Mouse (Mus musculus) C2C12 (cell line): ENCODE results near the gene Wdr81.

Source experiments
- CEBPB ChIP-seq: IDR thresholded peaks from one replicate; pipeline ENCODE4 v1.6.1; 2011; ENCODE audit warnings: low read depth, mild to moderate bottlenecking, control low read depth, moderate library complexity
- CTCF ChIP-seq: IDR thresholded peaks from one replicate; pipeline ENCODE4 v1.5.1; 2011; ENCODE audit not compliant: control insufficient read depth, insufficient read depth, insufficient read length
- MAX ChIP-seq: IDR thresholded peaks from one replicate; pipeline ENCODE4 v1.6.1; 2011; ENCODE audit warnings: mild to moderate bottlenecking, control low read depth
- MYOG ChIP-seq: IDR thresholded peaks from one replicate; pipeline ENCODE4 v1.6.1; 2011; ENCODE audit not compliant: control insufficient read depth, insufficient read length; ENCODE audit errors: extremely low read depth
- USF1 ChIP-seq: IDR thresholded peaks from one replicate; pipeline ENCODE4 v1.6.1; 2011; ENCODE audit warnings: low read depth, mild to moderate bottlenecking, control low read depth, moderate library complexity

DNA sequence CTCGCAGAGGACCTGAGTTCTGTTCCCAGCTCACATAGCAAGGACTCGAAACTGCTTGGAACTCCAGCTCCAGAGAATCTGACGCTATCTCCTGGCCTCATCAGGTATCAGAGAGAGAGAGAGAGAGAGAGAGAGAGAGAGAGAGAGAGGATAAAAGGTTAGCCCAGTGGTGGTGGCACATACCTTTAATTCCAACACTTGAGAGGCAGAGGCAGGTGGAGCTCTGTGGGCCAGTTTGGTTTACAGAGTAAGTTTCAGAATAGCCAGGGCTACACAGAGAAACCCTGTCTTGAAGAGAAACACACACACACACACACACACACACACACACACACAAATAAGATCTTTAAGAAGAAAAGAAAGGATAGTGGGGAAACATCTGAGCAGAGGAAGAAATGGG, 31.4 kb downstream of the Wdr81 start:
- TF ChIP-seq CTCF = no peak
- TF ChIP-seq USF1 = no peak
- TF ChIP-seq MYOG = no peak
- no peak for TF ChIP-seq CEBPB
- no peak for TF ChIP-seq MAX
